Mouse (Mus musculus): ENCODE data around the gene Fam171a2.

DNA sequence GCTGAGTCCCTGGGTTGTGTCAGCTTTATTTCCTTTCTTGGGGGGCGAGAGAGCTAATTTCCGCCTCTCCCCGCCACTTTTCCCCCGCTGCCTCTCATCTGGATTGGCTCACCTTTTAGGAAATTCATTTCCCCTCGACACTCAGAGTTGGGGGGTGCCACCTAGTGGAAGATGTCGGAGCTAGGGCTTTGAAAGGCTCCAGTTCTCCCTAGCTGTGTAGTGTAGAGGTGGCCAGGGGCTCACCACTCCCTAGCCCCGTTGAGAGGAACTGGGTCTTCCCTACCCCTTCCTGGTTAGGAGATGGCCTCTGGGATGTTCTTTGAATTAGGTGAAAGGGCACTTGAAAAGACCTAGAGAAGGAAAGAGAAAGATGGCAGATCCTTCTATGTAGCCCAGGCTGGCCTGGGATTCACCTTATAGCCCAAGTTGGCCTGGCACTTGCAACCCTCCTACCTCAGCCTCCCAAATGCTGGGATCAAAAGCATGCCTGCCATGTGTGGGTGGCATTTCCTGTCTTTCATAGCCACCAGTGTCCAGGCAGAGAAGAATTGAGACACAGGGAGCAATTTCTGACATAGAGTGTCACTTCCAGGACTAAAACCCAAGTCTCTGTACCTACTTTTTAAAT, 16.4 kb downstream of the Fam171a2 start:
- peak; percentile 66 for TF ChIP-seq CTCF (IDR thresholded peaks at IDR 0.05; ENCODE audit: insufficient read depth, low read length)
- TF ChIP-seq POLR2A (IDR thresholded peaks at IDR 0.05; ENCODE audit: borderline replicate concordance, extremely low read depth, low read depth, low read length), result 0 out of 2 replicates have a peak, but pooled peaks have one; percentile 11
